7 mouse cellular contexts compared by ENCODE assay signal in the genomic region with DNA sequence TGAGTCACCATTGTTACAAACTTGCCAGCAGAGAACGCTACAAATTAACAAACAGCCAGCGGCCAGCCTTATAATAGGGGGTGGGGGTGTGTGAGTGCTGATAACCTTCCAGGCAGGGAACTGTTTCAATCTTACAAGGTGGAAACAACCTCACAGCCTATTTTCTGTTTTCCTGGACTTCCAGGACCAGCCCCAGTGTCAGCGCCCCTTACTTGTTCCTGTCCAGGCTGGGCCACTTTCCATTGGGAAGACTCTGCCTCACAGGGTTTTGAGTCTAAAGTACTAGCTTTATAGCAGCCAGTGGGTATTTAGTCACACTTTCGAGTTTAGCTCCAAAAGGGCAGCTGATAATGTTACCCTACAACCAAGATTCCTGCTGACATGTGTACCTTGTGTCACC. TPM values are rescaled to one million over a fixed set of nuclear protein-coding genes. Genes with fewer than 3 reads are reported as not detected.
DNase-seq lines count a peak whose midpoint lies in the region; ATAC-seq and TF ChIP-seq lines count a peak whose summit lies in the region.

No protein-coding gene starts in this region.

- peak; percentile 8 for TF ChIP-seq RAD21 in CH12.LX (IDR thresholded peaks at IDR 0.05; ENCODE audit: low read depth, low read length)

- no peak for DNase-seq in CH12.LX (ENCODE audit: extremely low read depth)
- peak; percentile 37 for DNase-seq in Muller cell, postnatal 12 days (ENCODE audit: inconsistent ontology term)
- DNase-seq in intestine, embryonic 14.5 days (ENCODE audit: low spot score), result no peak
- DNase-seq in thymus, postnatal 14 days, result no peak
- no peak for DNase-seq in cerebellum, adult 11 months

- peak overlapping the region in 1 of 3 experiments; percentile 5 for H3K4me3 ChIP-seq in CH12.LX (replicated peaks in 1 of 3; ENCODE audit: low read depth in 2 of 3, low read length in 2 of 3, poor library complexity in 1 of 3)
- peak overlapping the region; percentile 62; the same call in 1 of the 2 replicates for H3K4me3 ChIP-seq in intestine, embryonic 14.5 days (ENCODE audit: low read depth, low read length)
- no peak overlapping the region for H3K4me3 ChIP-seq in liver, embryonic 16.5 days (ENCODE audit: low read depth, low read length)

- peaks cover 64% of the 10 kb centered on the region for H3K79me2 ChIP-seq in CH12.LX (replicated peaks; ENCODE audit: control insufficient read depth, extremely low read depth, insufficient read depth, poor library complexity, severe bottlenecking)

- no peaks in the 10 kb centered on the region for H3K9me3 ChIP-seq in CH12.LX (replicated peaks; ENCODE audit: low read length)
- H3K9me3 ChIP-seq in intestine, embryonic 14.5 days (ENCODE audit: control insufficient read depth, low read length), result no peaks in the 10 kb centered on the region
- H3K9me3 ChIP-seq in liver, embryonic 16.5 days (replicated peaks; ENCODE audit: control insufficient read depth, low read length), result no peaks in the 10 kb centered on the region

- no peak overlapping the region for H3K27ac ChIP-seq in CH12.LX (ENCODE audit: insufficient read depth, low read depth)
- H3K27ac ChIP-seq in intestine, embryonic 14.5 days (ENCODE audit: low read depth), result peak overlapping the region; percentile 39; the same call in 1 of the 2 replicates
- peak overlapping the region; percentile 30; the same call in 1 of the 2 replicates for H3K27ac ChIP-seq in liver, embryonic 16.5 days (ENCODE audit: low read length)

- H3K4me1 ChIP-seq in CH12.LX (ENCODE audit: control insufficient read depth in 1 of 2, insufficient read depth in 2 of 2), result peaks cover 22 to 68% of the 10 kb centered on the region in 2 experiments
- peaks cover 74% of the 10 kb centered on the region for H3K4me1 ChIP-seq in intestine, embryonic 14.5 days (replicated peaks; ENCODE audit: control insufficient read depth, insufficient read depth, low read length)
- H3K4me1 ChIP-seq in liver, embryonic 16.5 days (ENCODE audit: control insufficient read depth, low read depth, low read length), result peaks cover 68% of the 10 kb centered on the region

- no peak for ATAC-seq in intestine, embryonic 14.5 days (replicated peaks; ENCODE audit: low FRiP score, low TSS enrichment, low read depth)
- ATAC-seq in liver, embryonic 16.5 days (ENCODE audit: low read depth), result no peak
- no peak for ATAC-seq in activated CD4-positive, CD25-positive, alpha-beta regulatory T cell, adult 4 months

- in situ Hi-C loops in CH12.LX (cut with MboI; ENCODE audit: low pct_ligation_motif_present, low pct_unique_long_range_greater_than_20kb, low sequenced_read_pairs), result no loop called here

- TF ChIP-seq EP300 in CH12.LX (IDR thresholded peaks at IDR 0.05; ENCODE audit: low read length), result no peak

- H3K9ac ChIP-seq in CH12.LX (ENCODE audit: insufficient read depth, low read depth), result peak overlapping the region; percentile 10; the same call in 1 of the 2 replicates
- no peak overlapping the region; the same call in 1 of the 2 replicates for H3K9ac ChIP-seq in intestine, embryonic 14.5 days (ENCODE audit: low read length)
- H3K9ac ChIP-seq in liver, embryonic 16.5 days (ENCODE audit: low read depth, low read length), result no peak overlapping the region

- H3K36me3 ChIP-seq in CH12.LX (replicated peaks in 1 of 2; ENCODE audit: control insufficient read depth in 1 of 2, insufficient read depth in 1 of 2, low read length in 1 of 2), result peaks cover 0 to 1% of the 10 kb centered on the region in 2 experiments
- H3K36me3 ChIP-seq in intestine, embryonic 14.5 days (ENCODE audit: control insufficient read depth, insufficient read depth, low read length), result no peaks in the 10 kb centered on the region
- H3K36me3 ChIP-seq in liver, embryonic 16.5 days (ENCODE audit: control insufficient read depth, insufficient read depth), result no peaks in the 10 kb centered on the region

- TF ChIP-seq CTCF in CH12.LX (conservative IDR thresholded peaks at IDR 0.05 in 1 of 2, IDR thresholded peaks at IDR 0.05 in 1 of 2; ENCODE audit: low read depth in 2 of 2, low read length in 2 of 2), result 0 out of 4 replicates have a peak, but pooled peaks of 1 of the 2 experiments have one; percentile 18

- TF ChIP-seq POLR2A in CH12.LX (IDR thresholded peaks at IDR 0.05; ENCODE audit: low read depth, low read length), result no peak

- dilution Hi-C loops in CH12.LX (cut with MboI; ENCODE audit: extremely low pct_ligation_motif_present, extremely low pct_unique_long_range_greater_than_20kb, low sequenced_read_pairs), result no loop called here

- WGBS in intestine, embryonic 14.5 days, result 38% methylated on average over 4 of the region's 4 CpGs
- WGBS in liver, embryonic 16.5 days (ENCODE audit: insufficient replicate concordance), result 57% methylated on average over 4 of the region's 4 CpGs

- H3K4me2 ChIP-seq in CH12.LX (ENCODE audit: insufficient read depth, low read depth, poor library complexity, severe bottlenecking), result peak overlapping the region; percentile 82
- H3K4me2 ChIP-seq in intestine, embryonic 14.5 days (ENCODE audit: low read length), result peak overlapping the region; percentile 72
- no peak overlapping the region for H3K4me2 ChIP-seq in liver, embryonic 16.5 days (ENCODE audit: low read depth, low read length)

- no peaks in the 10 kb centered on the region for H3K27me3 ChIP-seq in CH12.LX (replicated peaks)
- no peaks in the 10 kb centered on the region for H3K27me3 ChIP-seq in intestine, embryonic 14.5 days (replicated peaks; ENCODE audit: control insufficient read depth, insufficient read depth, low read length)
- peaks cover 13% of the 10 kb centered on the region for H3K27me3 ChIP-seq in liver, embryonic 16.5 days (ENCODE audit: control insufficient read depth, insufficient read depth, low read depth, low read length)

TF ChIP-seq in CH12.LX, 34 proteins besides CTCF, POLR2A, EP300 and RAD21:
- TF ChIP-seq RCOR1 (conservative IDR thresholded peaks at IDR 0.05; ENCODE audit: low read depth, low read length) (no peak), SMC3 (IDR thresholded peaks at IDR 0.05; ENCODE audit: low read depth, low read length) (peak; percentile 22), KAT2A (IDR thresholded peaks at IDR 0.05; ENCODE audit: insufficient replicate concordance, low read length) (no peak), USF2 (conservative IDR thresholded peaks at IDR 0.05; ENCODE audit: low read depth, low read length) (no peak)

RNA-seq across cellular contexts. Expression of gene Atp1a1, which starts 2.8 kb away (rescaled TPM):
- 219 and 243 TPM in 2 replicates for total RNA-seq in CH12.LX (2012; rRNA removed)
- 206 and 215 TPM in 2 replicates for total RNA-seq in CH12.LX (2014; rRNA removed)
- polyA plus RNA-seq in CH12.LX (2012; ENCODE audit: insufficient read length, low read depth), result 263 and 337 TPM in 2 replicates
- 238 and 276 TPM in 2 replicates for polyA plus RNA-seq in intestine, embryonic 14.5 days (2014; fragmentation: Nextera tagmentation; extraction: Ambion mirVana)
- polyA plus RNA-seq in liver, embryonic 16.5 days (2015; fragmentation: Nextera tagmentation; extraction: Ambion mirVana), result 42.1 and 45.4 TPM in 2 replicates
- 10 to 100 TPM; 15.1 to 17.4 TPM for polyA plus RNA-seq in activated CD4-positive, CD25-positive, alpha-beta regulatory T cell, adult 4 months (2017; shearing (Covaris generic))
